Mouse (Mus musculus): ENCODE measurements at regions not wholly inside any gene's neighbourhood (a gene's known extent, or its start where the extent isn't known, plus 50 kb on each side); places are given as distances from the start of the nearest gene placed in this dataset.

DNA sequence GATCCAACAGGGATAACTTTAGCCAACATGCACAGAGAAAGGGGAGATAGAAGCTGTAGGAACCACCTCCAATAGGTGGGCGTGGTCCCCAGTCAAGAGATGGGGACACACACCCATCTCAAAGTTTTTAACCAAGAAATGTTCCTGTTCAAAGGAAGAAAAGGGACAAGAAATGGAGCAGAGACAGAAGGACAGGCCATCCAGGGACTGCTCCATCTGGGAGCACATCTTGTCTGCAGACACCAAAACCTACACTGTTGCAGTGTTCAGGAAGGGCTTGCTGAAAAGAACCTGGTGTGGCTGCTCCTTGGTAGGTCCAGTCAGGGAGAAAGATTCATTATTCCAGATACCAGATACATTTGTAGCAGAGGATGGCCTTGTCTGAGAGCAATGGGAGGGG, 676.5 kb upstream of the Foxg1 start:
- DNase-seq, result no peak

DNA sequence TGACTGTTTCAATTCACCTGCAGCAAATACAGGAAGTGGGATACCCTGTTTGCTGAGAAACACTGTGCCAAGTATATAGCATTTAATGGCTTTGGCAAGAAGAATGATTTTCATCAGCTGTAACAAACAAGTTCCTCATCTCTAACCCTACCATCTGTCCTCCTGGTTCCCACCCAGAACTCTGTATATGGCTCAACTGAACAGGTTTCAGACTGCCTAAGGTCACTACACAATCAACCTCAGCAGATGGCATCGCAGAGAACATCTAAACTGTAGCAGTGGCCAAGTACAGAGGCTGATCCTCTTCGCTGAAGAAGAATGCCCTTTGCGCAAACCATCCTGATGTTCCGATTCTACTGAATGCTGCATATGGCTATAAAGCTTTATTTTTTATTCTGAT, 668.8 kb upstream of the Foxg1 start:
- DNase-seq, result no peak

DNA sequence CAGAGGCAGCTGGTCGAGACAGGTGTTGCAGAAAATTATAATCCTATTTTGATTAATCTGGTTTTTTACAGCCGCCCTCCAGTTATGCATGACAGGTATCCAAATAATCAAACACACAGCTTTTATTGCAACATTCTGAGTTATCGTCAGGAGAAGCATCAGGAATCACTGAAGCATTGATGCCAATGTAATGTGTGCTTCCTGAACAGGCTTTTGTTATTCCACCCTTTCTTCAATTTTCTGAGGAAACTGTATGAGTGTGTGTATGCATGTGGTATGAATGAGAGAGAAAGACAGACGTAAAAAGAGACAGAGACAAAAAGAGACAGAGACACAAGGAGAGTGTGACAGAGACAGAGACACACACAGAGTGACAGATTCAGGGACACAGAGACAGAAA, 652.6 kb upstream of the Foxg1 start:
- no peak for DNase-seq

DNA sequence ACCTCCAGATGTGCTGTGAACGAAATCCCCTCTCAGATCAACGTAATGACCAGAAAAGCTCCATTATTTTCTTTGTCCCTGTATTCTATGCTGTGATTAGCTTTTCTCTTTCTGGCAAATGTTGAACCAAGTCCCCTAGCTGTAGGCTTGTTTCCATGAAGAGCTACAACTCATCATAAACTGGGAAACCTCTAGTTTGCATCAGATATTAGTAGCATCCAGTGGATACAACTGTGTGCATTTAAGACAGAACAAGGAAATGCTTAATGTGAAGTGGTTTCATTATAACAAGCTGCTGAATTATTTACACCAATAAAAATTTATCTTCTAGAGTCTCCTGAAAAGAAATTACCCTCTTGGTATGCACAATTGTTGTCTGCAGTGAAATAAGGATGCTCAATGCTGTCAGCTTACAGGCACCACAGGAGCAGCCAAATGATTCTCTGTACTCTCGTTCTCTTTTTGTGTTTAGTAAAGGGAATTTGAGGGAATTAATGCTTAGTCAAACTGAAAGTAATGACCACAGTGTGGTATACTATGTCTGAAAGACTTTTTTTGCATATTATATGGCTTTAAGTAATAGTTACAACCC, 623.6 kb upstream of the Foxg1 start:
- DNase-seq, result no peak
